Mouse (Mus musculus) common myeloid progenitor, adult 5-6 weeks (primary cell): Measurements from ENCODE around the gene Tsfm. TPM values are rescaled to one million over a fixed set of nuclear protein-coding genes. Genes with fewer than 3 reads are reported as not detected.
"Not testable (repeated sequence)": the region's sequence is repeated elsewhere in the genome, so short reads cannot be mapped to it uniquely, and the experiment has no call there.

Experiments used
- ATAC-seq: replicated peaks from 2 replicates; pipeline ENCODE4 v1.8.0; 2016; ENCODE audit warnings: low read depth, mild to moderate bottlenecking, moderate TSS enrichment, inconsistent platforms; ENCODE audit not compliant: poor library complexity, severe bottlenecking
- total RNA-seq: library from RNA; stranded (forward); fragments of 200-1000, 187-1606 nt; gene quantifications from 2 replicates; pipeline ENCODE4 v1.2.3, GENCODE M21; 2017

The Tsfm gene
- total RNA-seq, 1 experiment from 2014 or later = 42.3 TPM

DNA sequence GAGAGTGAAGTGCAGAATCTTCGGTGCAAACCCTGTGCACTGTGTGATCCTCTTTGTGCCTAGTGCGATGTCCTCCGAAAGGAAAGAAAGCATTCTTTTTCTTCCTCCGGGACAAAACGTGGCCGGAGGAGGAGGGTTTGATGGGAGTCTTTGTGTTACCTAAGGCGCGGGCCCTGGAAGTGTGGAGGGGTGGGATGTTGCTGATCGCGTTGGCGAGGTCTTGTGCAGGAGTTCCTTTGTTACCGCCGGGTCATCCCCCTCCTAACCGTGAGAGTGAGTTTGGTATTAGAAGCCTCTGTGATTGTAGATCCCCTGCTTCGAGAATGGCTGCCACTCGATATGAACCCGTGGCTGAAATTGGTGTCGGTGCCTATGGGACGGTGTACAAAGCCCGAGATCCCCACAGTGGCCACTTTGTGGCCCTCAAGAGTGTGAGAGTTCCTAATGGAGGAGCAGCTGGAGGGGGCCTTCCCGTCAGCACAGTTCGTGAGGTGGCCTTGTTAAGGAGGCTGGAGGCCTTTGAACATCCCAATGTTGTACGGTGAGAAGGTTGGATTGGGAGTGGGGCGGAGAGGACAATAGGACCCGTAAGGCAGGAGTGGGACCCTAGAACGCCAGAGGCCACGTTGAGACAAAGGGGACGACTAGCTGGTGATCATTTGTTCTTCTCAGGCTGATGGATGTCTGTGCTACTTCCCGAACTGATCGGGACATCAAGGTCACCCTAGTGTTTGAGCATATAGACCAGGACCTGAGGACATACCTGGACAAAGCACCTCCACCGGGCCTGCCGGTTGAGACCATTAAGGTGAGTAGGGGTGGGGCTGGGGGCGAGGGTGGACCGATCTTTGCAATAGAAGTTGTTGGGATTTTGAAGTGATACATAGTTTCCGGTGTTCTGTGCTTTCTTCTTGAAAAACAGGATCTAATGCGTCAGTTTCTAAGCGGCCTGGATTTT is 33.6 kb upstream of the Tsfm start:
- ATAC-seq = peak; percentile 1; the same call in 1 of the 2 replicates

DNA sequence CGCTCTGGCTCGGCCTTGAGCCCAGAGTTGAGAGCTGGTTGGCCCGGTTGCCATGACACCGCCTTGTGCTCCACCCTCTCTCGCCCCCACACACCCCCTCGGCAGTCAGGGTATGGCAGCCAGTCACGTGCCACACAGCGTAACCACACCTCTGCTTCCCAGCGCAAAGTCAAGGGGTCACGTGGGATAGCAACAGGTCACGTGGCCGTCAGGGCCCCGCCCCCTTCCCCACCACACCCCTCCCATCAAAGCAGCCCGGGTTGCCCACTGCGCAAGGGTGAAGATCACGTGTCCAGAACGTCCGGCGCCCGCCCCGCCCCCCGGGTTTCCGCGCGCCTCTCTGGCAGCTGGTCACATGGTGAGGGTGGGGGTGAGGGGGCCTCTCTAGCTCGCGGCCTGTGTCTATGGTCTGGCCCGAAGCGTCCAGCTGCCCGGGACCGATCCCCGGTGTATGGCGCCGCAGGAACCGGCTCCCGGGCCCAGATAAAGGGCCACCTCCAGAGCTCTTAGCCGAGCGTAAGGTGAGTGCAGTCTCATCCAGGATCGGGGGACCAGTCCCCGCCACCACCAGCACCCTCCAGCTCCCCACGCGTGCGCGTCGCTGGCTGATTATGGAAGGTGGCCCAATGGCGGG is 32.7 kb upstream of the Tsfm start, which contains the start of gene Cdk4:
Gene Cdk4, plus strand, starts transcription at position 296 of the 634 bp plus-strand sequence.
- ATAC-seq = peak; percentile 81

DNA sequence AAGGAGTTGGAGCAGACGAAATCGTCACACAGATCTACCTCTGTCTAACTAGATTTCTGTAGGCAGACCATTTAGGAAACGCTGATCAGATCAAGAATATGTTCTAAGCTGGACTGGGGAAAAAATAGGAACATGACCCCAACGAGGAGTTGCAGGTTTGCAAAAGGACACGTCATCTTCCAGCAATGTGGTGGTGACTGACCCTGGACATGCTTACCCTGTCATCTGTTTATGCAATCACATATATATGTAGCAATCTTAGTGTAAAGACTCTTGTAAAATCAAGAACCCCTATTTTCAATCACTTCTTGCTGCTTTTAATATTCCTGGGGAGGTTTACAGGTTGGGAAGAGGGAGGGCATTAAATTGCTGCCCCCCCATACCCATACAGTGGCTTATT is 31.9 kb upstream of the Tsfm start:
- no peak for ATAC-seq

DNA sequence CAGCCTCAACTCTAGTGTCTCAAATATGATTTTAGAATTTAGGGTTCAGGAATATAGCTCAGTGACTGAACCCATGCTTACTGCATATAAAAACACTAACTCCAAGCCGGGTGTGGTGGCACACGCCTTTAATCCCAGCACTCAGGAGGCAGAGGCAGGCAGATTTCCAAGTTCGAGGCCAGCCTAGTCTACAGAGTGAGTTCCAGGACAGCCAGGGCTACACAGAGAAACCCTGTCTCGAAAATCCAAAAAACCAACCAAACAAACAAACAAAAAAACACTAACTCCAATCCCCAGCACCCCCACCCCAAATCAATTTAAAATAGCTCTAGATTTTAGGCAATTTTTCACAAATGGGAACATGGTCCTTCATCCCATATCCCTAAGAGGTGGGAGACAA is 31.5 kb upstream of the Tsfm start:
- not testable (repeated sequence) for ATAC-seq

DNA sequence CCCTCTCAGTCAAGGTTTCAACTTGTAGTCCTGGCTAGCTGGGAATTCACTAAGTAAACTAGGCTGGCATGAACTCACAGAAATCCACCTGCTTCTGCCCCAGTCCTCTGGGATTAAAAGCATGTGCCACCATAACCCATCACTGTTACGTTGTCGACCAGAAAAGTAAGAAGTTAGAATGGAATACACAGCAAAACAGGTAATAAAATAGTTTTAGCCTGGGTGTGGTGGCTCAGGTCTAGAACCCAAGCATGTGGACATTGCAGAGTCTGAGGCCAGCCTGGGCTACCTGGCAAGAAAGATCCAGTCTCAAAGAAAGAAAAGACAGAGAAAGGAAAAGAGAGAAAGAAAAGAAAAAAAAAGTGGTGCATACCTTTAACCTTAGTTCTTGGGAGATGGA is 30.9 kb upstream of the Tsfm start:
- no peak for ATAC-seq

DNA sequence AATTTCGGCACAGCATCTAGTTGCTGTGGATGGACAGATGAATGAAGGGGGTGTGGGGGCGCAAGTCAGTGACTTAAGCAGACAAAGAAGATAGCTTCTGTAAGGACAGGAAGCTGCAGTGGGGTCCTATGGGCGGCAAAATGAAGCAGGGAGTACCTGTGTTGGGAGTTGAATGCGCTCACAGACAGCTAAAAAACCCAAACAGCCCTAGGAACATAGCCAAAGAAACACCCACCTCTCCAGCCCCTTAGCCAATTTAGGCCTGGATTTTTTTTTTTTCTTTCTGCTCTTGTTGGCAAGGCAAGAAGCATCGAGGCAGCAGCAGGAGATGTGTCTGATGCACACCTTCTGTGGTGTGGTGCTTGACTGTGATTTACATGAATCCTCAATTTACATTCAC is 30.4 kb upstream of the Tsfm start:
- ATAC-seq = no peak

DNA sequence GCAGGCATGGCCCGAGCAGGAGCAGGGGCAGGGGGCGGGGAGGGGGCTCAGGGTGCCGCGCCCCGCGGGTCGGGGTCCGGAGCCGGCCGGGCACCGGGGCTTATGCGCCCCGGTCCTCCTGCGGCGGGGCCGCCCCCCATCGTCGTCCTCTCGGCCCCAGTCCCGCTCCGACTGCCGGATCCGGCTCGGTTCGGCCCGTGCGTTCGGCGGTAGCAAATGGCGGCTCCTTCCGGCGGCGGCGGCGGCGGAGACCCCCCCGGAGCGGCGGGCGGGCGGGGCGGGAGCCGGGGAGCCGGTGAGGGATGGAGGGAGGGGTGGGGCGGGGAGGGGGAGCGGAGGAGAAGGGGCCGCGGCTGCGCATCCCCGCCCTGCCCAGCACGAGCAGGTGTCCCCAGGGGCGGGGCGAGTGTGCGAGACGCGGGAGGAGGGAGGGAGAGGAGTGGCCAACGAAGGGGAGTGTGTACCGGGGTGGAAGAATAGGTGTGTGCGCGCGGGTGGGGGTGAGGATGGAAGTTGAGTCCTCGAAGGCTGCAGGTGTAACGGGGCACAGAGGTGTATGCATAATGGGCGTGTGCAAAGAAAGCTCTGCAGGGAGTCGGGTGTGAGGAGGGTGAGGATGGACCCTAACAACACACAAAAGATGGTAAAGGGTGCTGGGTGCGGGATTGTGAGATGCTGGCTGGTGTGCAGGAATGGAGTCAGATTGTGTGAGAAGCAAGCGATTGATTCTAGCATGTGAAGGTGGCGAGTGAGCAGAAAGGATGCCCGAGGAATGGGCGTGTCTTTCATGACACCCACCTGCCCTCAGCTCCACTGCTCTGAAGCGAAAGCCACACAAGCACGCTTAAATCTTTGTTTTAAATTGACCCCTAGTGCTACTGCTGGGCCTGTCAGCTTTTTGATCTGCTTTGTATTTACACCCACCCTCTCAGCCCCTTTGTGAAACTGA is 29.6 kb upstream of the Tsfm start, which contains the start of gene March9:
Gene March9, minus strand, starts transcription at position 217 of the 949 bp plus-strand sequence.
- no peak for ATAC-seq

DNA sequence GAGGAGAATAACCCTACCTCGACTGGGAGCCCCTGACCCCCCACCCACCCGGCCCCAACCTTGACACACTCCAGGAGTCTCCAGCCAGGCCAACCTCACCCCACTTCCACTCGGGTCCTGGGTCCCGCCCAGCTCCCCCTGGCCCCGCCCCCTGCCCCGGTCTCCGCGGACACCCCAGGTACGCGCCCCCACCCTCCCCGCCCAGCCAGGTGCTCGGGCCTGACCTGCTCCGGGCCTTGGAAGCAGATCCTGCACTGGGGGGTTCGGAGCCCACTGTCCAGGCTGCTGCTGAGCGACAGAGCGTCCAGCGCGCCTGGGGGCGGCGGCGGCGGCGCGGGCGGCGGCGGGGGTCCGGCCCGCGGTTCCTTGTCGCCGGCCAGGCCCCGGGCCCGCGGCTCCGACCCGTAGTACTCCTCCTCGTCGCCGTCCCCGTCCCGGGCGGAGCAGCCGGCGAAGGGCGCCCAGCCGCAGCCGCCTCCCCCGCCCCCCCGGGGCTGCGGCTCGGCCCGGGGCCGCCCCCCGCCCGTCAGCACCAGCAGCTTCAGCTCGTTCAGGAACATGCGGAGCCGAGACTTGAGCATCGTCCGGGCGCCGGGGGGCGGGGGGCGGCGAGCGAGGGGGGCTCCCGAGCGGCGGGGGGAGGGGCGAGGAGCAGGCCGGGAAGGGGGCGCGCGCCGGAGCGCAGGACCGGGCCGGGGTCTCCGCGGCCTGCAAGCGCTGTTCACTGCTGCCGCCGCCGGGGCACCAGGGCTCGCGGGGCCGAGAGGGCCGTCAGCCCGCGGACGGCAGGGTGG is 28.7 kb upstream of the Tsfm start:
- ATAC-seq = no peak

DNA sequence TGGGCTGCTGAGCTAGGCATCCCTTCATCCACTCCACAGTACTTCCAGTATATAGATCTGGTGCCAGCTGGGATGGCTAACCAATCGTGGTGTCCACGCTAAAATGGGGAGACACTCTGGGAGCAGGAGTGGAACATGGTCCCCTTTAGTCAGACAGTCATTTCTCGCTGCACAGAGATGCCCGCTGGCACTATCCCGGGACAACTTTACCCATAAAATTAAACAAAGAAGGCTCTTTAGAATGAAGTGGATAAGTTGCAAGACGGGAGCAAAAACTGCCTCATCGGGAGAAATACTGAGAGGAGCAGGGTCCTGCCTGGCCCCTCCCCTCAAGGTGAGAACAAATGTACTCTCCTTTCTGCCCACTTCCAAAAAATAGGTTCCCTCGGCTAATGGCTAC is 28.1 kb upstream of the Tsfm start:
- no peak for ATAC-seq

DNA sequence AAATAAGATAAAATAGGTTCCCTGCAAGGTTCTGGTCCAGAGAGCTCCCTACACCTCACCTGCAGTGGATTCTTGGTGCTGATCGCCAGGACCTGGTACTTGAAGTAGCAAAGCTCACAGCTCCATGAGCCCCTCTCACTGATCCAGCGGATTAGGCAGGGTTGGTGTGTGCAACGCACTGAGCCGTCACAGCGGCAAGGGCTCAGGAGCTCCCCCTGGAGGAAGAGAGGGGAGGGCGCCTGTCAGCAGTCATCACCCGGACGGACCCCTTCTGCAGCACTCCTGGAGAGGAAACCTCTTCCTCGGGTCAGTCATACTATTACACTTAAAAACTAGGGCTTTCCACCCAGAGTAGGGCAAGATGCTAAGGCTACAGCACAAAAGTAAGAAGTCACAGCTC is 27.5 kb upstream of the Tsfm start:
- ATAC-seq = peak; percentile 79

DNA sequence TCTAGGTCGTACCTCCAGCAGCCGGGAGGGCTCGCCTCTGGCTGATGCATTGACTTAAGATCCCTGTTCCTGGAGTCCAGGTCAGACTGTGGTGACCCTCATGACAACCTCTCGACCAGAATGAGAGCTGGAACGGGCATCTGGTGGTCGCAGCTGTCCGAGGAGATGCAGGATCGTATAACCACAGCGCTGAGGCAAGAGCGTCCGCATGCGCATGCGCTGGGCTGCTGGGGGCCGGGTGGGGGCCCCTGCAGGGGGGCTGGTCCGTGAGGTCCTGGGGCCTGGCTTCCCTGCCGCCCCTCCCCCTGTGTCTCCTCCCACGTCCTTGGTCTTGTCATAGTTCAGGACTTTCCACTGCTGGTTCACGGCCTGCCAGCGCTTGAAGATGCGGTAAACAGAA is 25.9 kb upstream of the Tsfm start:
- no peak for ATAC-seq

DNA sequence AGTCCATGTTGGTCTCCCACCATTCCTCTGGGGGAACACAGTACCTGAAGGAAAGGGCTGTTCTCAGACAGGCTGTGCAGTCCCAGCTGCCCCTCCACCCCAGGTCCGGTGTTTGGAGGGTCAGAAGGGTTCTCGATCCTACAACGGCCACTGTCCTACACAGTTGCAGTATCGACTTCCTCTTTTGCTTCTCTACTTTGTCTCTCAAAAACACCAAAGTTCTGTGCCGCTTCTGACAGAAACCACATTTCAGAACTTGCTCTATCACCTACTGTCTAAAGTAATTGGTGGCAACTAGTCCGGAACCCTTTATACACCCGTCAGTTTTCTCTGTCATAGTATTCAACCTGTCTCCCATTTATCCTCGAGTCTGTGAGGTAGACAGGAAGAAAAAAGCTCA is 24.8 kb upstream of the Tsfm start:
- peak; percentile 17 for ATAC-seq

DNA sequence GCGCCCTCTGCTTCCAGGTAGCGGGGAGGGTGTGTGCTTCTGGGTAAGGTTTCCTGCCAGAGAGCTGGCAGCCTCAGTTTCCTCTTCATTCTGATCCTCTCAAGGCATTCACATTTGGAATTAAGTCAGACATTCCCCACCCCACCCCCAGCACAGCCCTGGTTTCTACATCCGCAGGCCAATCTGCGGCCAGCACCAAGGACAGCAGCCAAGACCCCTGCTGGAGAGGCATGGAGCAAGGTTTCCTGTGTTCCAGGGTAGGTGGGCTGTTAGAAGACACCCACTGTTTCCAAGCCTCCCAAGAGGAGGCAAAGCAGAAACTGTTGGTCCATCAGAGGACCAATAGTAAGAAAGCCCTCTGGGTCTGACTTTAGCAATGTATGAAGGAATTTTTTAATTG is 24.0 kb upstream of the Tsfm start:
- no peak for ATAC-seq

DNA sequence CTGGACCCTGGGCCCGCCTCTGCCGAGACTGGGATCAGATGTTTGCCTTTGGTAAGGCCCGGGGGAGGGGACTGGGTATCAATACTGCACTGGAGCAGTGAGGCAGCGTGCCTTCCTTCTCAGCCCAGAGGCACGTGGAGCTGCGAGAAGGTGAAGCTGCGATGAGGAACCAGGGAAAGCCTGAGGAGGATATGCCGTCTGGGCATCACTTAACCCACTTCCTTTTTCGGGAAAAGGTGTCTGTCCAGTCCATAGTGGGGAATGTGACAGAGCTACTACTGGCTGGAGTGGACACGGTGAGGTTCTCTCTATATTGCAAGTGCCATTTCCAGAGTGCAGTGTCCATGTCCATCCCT is 19.5 kb upstream of the Tsfm start:
- peak; percentile 59 for ATAC-seq

DNA sequence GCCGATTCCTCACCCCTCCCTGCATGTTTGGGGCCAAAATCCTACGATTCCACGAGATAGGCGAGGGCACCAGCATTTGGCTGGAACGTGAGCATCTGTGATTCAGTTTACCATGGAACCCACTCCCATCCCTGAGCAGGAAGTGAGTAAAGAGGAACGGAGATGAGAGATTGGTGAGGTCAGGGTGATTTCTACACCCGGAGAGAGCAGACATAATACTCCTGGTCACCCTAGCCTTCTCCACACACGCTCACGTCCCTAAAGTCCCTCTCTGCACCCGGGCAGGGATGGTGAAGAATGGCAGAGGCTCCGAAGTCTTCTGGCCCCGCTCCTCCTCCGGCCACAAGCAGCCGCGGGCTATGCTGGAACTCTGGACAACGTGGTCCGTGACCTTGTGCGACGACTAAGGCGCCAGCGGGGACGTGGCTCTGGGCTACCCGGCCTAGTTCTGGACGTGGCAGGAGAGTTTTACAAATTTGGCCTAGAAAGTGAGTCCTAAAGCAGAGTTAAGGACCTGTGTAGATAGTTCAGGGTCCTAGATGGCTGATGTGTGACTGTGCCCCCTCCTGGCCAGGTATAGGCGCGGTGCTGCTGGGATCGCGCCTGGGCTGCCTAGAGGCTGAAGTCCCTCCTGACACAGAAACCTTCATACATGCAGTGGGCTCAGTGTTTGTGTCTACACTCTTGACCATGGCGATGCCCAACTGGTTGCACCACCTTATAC is 18.9 kb upstream of the Tsfm start:
- peak; percentile 24 for ATAC-seq

DNA sequence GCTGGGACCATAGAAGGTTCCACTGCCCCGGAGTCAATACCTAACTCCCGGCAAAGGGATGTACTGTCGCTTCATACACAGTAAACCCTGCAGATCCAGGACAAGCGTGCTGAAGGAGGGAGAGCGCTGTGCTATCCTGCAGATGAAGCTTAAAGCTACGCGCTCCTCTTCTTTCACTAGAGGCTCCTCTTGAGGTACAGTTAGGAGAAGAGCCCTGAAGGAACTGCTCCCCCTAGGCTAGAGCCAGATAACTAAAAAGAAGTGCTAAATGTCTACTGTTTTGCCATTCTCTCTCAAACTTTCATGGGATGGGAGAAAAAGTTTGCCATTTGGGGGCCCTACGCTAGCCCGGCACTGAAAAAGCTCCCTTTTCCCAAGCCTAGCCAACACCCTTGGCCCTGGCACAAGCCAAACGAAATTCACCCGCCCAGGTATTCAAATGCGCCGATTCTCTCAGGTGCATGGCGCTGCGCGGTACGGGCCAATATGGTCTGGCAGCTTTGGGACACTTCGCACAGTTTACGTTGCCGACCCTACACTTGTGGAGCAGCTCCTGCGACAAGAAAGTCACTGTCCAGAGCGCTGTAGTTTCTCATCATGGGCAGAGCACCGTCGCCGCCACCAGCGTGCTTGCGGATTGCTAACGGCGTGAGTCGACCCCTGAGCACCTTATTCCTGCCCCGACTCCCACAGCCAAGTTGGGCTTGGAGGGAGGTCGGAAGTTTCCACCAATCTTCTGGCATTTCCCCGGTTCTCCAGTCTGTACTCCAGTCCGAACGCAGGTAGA is 18.2 kb upstream of the Tsfm start:
- peak; percentile 8; the same call in 1 of the 2 replicates for ATAC-seq

DNA sequence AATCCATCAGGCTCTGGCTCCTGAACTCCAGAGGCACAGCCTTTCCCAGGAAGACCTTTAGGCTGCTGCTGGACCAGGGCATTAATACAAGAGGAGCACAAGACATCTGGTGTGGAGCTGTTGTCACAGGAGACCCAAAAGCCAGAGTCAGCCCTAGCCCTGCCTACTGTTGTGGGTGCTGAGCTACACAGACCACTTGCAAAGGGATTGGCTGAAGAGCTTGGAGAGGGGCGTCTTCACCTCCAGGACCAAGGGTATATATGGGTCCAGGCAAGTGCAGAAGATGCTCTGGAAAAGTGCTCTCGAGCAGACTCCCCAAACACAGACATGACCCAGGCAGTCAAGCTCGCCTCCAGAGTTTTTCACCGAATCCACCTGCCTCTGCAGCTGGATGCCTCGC is 17.3 kb upstream of the Tsfm start, which contains the start of gene Cyp27b1:
Gene Cyp27b1, plus strand, starts transcription at position 297 of the 400 bp plus-strand sequence.
- no peak for ATAC-seq

DNA sequence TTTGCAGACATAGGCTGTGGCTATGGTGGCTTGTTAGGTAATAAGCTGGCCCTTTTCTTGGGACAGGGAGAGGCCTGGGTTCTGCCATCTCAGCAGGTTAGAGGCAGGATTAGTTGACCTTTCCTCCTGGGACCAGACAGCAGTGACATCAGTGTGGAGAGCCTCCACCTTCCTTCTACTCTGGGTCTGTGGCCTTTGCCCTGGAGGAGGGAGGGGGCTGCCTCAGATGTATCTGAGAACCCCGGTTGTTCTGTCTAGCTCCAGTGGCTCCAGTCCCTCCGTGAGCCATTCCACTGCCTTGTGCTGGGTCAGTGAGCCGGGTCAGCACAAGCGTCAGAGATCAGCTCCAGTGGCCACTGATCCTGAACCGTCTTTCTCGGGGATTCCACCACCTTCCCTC is 12.5 kb upstream of the Tsfm start:
- no peak for ATAC-seq
